Mouse (Mus musculus) thymus, postnatal 0 days (tissue): Measurements from ENCODE around the gene Cbx6. TPM values are rescaled to one million over a fixed set of nuclear protein-coding genes. Genes with fewer than 3 reads are reported as not detected.

Experiments used
- polyA plus RNA-seq: library from polyadenylated mRNA; unstranded; fragments of >200 nt; fragmentation: Nextera tagmentation; extraction: Ambion mirVana; gene quantifications from 2 replicates; pipeline ENCODE4 v1.2.1, GENCODE M21; 2015

Gene Cbx6
- polyA plus RNA-seq, 1 experiment from 2014 or later = 55.9 TPM

Other genes with a start within 250 kb of the Cbx6 start
- gene Dmc1, start 229.6 kb downstream of the Cbx6 start, polyA plus RNA-seq = 3.2 and 4.2 TPM in 2 replicates
- 0.39 and 0.48 TPM in 2 replicates for gene Fam227a, start 175.7 kb downstream of the Cbx6 start, polyA plus RNA-seq
- gene Cby1, start 175.5 kb downstream of the Cbx6 start, polyA plus RNA-seq = 57.0 and 57.5 TPM in 2 replicates
- gene Tomm22, start 163.8 kb downstream of the Cbx6 start, polyA plus RNA-seq = 280 and 287 TPM in 2 replicates
- gene Josd1, start 146.8 kb downstream of the Cbx6 start, polyA plus RNA-seq = 15.5 and 16.3 TPM in 2 replicates
- 38.7 and 41.3 TPM in 2 replicates for gene Gtpbp1, start 143.8 kb downstream of the Cbx6 start, polyA plus RNA-seq
- 12.4 and 18.4 TPM in 2 replicates for gene Sun2, start 92.2 kb downstream of the Cbx6 start, polyA plus RNA-seq
- gene Dnal4, start 56.8 kb downstream of the Cbx6 start, polyA plus RNA-seq = 39.6 and 42.7 TPM in 2 replicates
- gene Nptxr, start 29.9 kb downstream of the Cbx6 start, polyA plus RNA-seq = 2.0 and 2.3 TPM in 2 replicates
- not detected in 2 replicates for gene Npcd, start 451 bp downstream of the Cbx6 start, polyA plus RNA-seq
- gene Apobec3, start 57.0 kb upstream of the Cbx6 start, polyA plus RNA-seq = 149 and 159 TPM in 2 replicates
- 8.3 and 10.1 TPM in 2 replicates for gene Cbx7, start 136.4 kb upstream of the Cbx6 start, polyA plus RNA-seq
- gene Pdgfb, start 180.3 kb upstream of the Cbx6 start, polyA plus RNA-seq = 2.2 and 2.7 TPM in 2 replicates